Mouse (Mus musculus): ENCODE measurements at regions not wholly inside any gene's neighbourhood (a gene's known extent, or its start where the extent isn't known, plus 50 kb on each side); places are given as distances from the start of the nearest gene placed in this dataset.
A peak's percentile ranks its signal among the peaks of the same experiment; 100 is the strongest.

- no peak for ATAC-seq (replicated peaks; ENCODE audit: low read depth, poor library complexity, severe bottlenecking)
These were observed 923.5 kb upstream of the Nrxn1 start for GRCm38 (mm10) chr17:92016373-92016772.

- ATAC-seq (replicated peaks; ENCODE audit: low read depth, poor library complexity, severe bottlenecking) = peak; percentile 76
These were observed 922.8 kb upstream of the Nrxn1 start for GRCm38 (mm10) chr17:92015591-92016151.

- no peak for ATAC-seq (replicated peaks; ENCODE audit: low read depth, poor library complexity, severe bottlenecking)
These were observed 902.7 kb upstream of the Nrxn1 start for GRCm38 (mm10) chr17:91995584-91995983.

GRCm38 (mm10) chr17:91995095-91995494 is 902.2 kb upstream of the Nrxn1 start:
- ATAC-seq (replicated peaks; ENCODE audit: low read depth, poor library complexity, severe bottlenecking) = no peak

GRCm38 (mm10) chr17:91974505-91974904 is 881.6 kb upstream of the Nrxn1 start:
- ATAC-seq (replicated peaks; ENCODE audit: low read depth, poor library complexity, severe bottlenecking) = no peak
